Mouse (Mus musculus) layer of hippocampus, postnatal 14 days (tissue): ENCODE data around the gene Spata2. TPM values are rescaled to one million over a fixed set of nuclear protein-coding genes. Genes with fewer than 3 reads are reported as not detected.

Experiments
- DNase-seq, 2 experiments: peaks; one replicate each; pipeline ENCODE4 v3.0.0; 2021 to 2022; ENCODE audit warnings: low spot score in 2 of 2, mixed read lengths in 1 of 2
- total RNA-seq, 2 experiments: library from RNA; stranded (reverse); gene quantifications; 2 replicates each; pipeline ENCODE4 v1.2.3; 2021

Gene Spata2
- total RNA-seq, 2 experiments from 2014 or later = 65.3 to 67.2 TPM

DNA sequence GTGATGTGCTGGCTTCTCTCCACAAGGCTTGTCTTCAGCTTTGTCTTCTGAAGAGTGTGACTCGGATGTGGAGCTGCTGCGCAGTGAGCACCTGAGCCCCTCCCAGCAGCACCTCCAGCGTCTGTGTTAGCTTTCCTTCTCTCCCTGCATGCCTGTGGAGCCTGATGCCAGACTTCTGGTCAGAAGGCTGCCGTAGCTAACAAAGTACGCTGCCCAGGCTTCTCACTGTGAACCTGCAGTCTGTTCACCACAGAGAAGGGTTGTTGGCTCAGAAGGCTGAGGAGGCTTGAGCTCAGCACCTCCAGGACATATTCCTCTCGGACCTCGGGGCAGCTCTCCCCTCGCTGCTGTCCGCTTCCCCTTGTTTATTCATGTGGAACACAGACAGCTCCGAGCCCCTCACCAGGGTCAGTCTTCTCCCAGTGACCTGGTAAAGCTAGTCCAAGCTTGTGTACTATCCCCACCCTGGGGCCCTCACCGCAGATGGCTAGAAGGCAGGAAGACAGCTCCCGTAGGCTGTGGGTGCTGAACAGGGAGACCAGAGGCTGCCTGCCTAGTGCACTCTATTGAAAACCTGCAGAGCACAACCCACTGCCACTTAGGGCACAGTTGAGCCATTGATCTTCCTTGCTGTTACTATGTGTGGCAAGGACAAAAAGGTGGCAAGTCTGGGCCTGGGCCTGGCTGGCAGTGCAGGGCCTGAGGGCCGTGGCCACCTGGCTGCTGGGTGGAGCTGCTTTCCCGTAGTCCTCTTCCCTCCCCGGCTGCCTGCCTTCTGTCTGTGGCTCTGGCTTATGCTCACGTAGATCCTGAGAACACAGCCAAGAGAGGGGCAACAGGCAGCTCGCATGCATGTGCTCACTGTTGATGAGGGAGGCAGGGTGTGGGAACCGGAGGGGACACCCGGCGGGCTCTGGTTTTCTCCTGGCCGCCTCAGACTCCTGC is 43.1 kb downstream of the Spata2 start:
- peak; percentile 57 to 63 for DNase-seq

DNA sequence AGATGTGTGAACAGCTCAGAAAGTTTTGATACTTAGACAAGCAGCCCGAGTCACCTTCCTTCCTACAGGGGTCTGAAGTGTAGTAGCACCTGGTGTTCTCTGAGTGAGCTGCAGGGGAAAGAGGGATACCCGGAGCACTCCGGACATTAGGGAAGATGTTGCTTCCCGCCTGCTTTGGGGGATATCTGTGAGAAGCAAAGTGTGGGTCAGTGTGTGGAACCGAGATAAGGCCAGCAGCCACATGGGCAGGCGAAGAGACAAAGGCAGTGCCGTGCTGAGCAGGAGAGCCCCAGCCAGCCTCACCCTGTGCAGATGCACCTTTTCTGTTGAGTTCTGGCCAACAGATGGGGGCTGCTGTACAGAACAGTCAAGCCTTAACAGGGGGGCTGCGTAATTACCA is 45.1 kb downstream of the Spata2 start:
- DNase-seq = no peak

DNA sequence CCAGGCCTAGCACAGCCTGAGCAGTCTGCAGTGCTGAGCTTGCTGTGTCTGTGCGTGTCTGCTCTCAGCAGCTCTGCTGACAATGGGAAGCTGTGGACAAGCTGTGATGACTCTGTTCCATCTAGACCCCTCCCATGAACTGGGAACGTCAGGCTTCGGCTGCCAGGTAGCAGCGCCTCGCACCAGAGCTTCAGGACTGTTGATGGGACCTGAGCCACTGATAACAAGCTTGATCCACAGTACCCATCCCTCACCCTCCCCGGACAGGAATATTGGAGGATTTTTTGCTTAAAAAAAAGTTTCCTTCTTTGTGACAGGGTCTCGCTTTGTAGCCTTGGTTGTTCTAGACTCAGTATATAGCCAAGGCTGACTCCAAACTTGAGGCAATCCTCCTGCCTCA is 45.5 kb downstream of the Spata2 start:
- DNase-seq = no peak

DNA sequence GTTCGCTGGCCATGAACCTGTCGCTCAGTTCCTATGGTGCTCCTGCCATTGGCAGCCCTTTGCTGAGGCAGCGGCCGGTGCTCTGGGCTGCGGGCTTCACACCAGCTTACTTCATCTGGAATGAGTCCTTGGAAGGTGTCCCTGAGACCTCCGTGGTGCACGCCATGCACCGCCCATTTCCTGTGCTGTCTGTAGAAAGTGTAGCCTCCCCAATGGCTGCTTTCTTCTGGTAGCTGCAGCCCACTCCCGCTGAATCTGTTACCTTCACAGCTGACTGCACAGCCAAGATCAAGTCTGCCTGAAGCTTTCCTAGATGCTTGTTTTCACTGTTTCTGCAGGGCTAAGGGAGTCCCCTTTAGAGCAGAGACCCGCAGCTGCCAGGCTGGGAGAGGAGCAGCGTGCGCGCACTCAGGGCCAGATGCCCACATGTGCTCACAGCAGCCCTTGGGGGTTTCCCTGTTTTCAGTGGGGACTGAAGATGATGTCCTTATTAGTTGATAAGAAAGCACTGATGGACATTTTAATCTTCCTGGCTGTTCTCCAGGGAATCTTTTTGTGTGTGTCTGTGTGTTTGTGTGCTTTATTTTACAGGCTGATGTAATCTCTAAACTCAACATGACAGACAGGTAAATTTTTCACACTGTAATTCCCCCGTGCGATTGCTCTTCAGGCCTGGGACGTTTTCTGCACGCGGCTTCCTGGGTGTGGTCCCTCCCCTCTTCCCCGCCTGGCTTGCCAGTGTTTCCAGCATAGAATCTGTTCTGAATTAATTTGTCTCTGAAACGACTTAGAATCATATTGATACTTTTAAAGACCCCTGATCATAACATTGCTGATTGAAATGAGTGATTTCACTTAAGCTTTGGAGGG is 46.5 kb downstream of the Spata2 start:
- DNase-seq = no peak

DNA sequence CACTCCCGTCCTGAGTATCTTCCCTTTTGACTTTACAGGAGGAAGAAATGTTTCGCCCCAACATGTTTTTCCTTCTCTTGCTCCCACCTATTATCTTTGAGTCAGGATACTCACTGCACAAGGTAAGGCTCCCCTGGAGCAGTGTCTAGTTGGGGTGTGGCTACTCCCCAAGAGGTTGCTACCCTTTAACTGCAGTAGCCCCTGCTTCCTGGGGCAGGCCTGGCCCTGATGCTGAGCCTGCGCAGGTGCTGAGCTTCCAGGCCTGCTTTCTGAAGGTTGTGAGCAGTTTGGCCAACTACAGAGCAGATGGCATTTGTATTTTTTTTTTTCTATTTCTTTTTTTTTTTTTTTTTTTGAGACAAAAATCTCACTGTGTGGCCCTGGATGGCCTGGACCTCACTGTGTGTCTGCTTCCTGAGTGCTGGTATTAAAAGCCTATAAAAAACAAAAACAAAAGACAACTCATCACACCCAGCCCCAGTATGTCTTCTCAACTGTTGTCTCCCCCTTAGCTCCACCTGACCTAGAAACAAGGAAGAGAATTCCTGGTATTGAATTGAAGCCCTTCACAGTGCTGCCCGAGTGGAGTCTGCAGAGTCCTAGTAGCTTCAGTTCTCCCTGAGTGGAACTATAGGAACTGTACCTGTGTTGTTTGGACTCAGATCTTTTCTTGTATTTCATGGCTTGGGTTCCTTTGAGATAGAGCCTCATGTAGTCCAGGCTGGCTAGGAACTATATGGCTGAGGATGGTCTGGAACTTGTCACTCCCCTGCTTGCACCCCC is 49.1 kb downstream of the Spata2 start:
- DNase-seq = no peak

DNA sequence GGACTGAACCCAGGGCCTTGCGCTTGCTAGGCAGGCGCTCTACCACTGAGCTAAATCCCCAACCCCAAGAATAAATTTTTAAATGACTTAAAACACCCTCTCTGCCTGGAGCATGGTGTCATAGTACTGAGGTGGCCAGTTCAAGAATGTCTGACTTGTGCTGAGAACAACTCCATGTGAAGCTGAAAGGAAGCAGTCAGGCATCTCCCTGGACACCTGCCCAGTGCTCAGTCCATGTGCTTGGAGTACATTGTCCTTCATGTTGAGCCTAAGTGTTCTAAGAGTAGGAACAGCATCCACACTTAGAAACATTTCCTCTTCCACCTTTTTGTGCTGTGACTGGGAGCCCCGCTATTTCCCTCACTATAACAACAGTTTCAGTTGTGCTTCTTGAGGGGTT is 53.3 kb downstream of the Spata2 start:
- DNase-seq = no peak

DNA sequence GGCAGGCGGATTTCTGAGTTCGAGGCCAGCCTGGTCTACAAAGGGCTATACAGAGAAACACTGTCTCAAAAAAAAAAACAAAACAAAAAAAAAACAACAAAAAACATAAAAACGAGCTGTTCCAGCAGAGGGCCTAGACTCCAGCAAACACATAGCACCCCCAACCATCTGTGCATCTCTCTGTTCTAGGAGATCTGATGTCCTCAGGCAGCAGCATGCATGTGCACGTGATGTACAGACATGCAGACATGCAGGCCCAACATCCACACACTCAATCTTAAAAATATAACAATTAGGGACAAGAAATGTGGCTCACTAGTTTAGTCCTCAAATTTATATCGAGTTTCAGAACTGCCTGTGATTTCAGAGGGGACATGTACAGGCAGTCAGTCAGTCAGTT is 56.3 kb downstream of the Spata2 start:
- DNase-seq = peak; percentile 24 to 62

DNA sequence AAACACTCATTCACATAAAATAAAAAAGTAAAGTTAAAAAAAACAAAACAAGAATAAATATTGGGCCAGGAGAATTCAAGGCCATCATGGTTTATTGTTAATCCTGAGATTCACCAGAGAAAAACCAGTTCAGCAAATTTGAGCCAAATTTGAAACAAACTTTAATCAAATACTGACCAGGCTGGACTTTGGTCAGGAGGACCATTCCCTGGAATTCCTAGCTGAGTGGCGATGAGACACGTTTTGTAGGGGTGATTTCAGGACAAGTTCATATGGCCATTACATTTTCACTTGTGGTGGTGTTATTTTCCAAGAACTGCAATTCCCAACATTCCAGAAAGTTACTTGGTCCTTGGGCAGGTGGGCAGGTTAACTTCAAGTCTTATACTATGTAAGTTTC is 57.1 kb downstream of the Spata2 start:
- no peak for DNase-seq

DNA sequence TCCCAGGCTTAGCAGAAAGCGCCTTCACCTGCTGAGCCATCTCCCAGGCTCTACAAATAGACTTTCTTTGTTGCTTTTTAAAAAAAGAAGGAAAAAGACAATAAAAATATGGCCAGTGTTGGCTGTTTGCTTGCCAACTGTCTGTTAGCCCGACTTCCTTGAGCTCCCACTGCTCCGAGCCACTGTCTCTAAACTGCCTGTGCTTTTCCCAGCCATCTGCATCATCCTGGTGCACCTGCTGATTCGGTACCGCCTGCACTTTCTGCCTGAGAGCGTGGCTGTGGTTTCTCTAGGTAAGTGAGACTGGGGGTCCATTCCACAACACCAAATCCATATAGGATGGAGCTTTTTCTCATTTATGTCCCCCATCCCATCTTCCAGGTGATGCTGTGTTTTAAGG is 58.1 kb downstream of the Spata2 start:
- DNase-seq = no peak

DNA sequence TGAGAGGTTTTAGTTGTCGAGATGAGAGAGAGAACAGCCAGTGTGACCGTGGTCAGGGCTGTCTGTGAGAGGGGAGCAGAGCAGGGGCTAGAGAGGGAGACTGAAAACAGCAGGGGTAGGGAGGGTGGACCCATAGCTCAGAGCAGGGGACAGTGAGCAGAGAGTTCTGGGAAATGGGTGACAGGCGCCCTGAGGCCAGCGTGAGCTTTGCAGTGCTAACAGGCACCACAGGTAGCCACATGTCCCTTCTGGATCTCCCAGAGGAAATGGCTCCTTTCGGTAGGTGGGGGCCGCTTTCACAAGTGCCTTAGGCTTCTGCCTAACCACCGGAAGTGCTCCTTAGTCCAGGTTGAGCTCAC is 61.3 kb downstream of the Spata2 start:
- no peak for DNase-seq

Other genes starting within 250 kb of the Spata2 start
- gene B4galt5, start 143.7 kb downstream of the Spata2 start, total RNA-seq = 10 to 100 TPM; 58.8 to 60.5 TPM
- 10 to 100 TPM; 29.9 to 33.3 TPM for gene Slc9a8, start 71.2 kb downstream of the Spata2 start, total RNA-seq
- gene Rnf114, start 242 bp downstream of the Spata2 start, total RNA-seq = 10 to 100 TPM; 39.1 to 40.5 TPM
- gene Snai1, start 45.3 kb upstream of the Spata2 start, total RNA-seq = under 1 TPM; 0.53 to 0.79 TPM
- 100 to 1,000 TPM; 242 to 247 TPM for gene Ube2v1, start 139.2 kb upstream of the Spata2 start, total RNA-seq
- gene Gm20431, start 168.6 kb upstream of the Spata2 start, total RNA-seq = 10 to 100 TPM; 38.9 to 50.9 TPM
- 10 to 100 TPM; 18.6 to 21.7 TPM for gene Cebpb, start 196.0 kb upstream of the Spata2 start, total RNA-seq
- gene Tmem189, start 196.9 kb upstream of the Spata2 start, total RNA-seq = 10 to 100 TPM; 69.5 to 71.9 TPM